Comparison of ENCODE assay signal across 25 mouse cellular contexts in genomic region chr10:53929722-53930500, GRCm38 (mm10).
DNase-seq lines count a peak whose midpoint lies in the region; ATAC-seq and TF ChIP-seq lines count a peak whose summit lies in the region.
"Had no signal": no experiment of that assay in that cellular context is flagged by ENCODE, and none has a peak within 500 bp of the region (broad histone marks: within the 10 kb centered on the region; RNA-seq: fewer than 3 reads in every experiment).

No protein-coding gene starts in this region.

- WGBS in liver, embryonic 12.5 days (ENCODE audit: insufficient replicate concordance) = 62% methylated on average over 4 of the region's 4 CpGs
- 64% methylated on average over 4 of the region's 4 CpGs for WGBS in liver, embryonic 11.5 days
- WGBS in intestine, embryonic 15.5 days = 61% methylated on average over 4 of the region's 4 CpGs
- WGBS in liver, embryonic 16.5 days (ENCODE audit: insufficient replicate concordance) = 50% methylated on average over 4 of the region's 4 CpGs
- WGBS in stomach, postnatal 0 days = 39% methylated on average over 4 of the region's 4 CpGs

- no peak overlapping the region for H3K4me3 ChIP-seq in liver, embryonic 12.5 days
- H3K4me3 ChIP-seq in liver, embryonic 11.5 days (ENCODE audit: low read depth, low read length) = no peak overlapping the region
- no peak overlapping the region for H3K4me3 ChIP-seq in intestine, embryonic 15.5 days (replicated peaks)
- no peak overlapping the region for H3K4me3 ChIP-seq in liver, embryonic 16.5 days (ENCODE audit: low read depth, low read length)
- H3K4me3 ChIP-seq in stomach, postnatal 0 days (ENCODE audit: low read depth, low read length) = no peak overlapping the region
- H3K4me3 ChIP-seq: embryonic facial prominence, embryonic 13.5 days; forebrain, embryonic 13.5 days; heart, embryonic 15.5 days; hindbrain, embryonic 15.5 days; kidney, embryonic 15.5 days; limb, embryonic 12.5 days; neural tube, embryonic 12.5 days had no signal

- 0 out of 2 replicates have a peak overlapping the region, but pooled peaks have one; percentile 13 for H3K27ac ChIP-seq in liver, embryonic 12.5 days
- no peak overlapping the region for H3K27ac ChIP-seq in liver, embryonic 11.5 days (ENCODE audit: low read depth, low read length)
- H3K27ac ChIP-seq in intestine, embryonic 15.5 days = no peak overlapping the region
- H3K27ac ChIP-seq in liver, embryonic 16.5 days (ENCODE audit: low read length) = peak overlapping the region; percentile 70
- peak overlapping the region; percentile 30 for H3K27ac ChIP-seq in stomach, postnatal 0 days (replicated peaks)
- H3K27ac ChIP-seq: embryonic facial prominence, embryonic 13.5 days; forebrain, embryonic 13.5 days; heart, embryonic 15.5 days; hindbrain, embryonic 15.5 days; kidney, embryonic 15.5 days; limb, embryonic 12.5 days; neural tube, embryonic 12.5 days had no signal

- H3K4me1 ChIP-seq in liver, embryonic 12.5 days = no peaks in the 10 kb centered on the region; the same call in 1 of the 2 replicates
- no peaks in the 10 kb centered on the region for H3K4me1 ChIP-seq in liver, embryonic 11.5 days (replicated peaks; ENCODE audit: control insufficient read depth, insufficient read depth, low read length)
- H3K4me1 ChIP-seq in intestine, embryonic 15.5 days (replicated peaks) = no peaks in the 10 kb centered on the region
- no peaks in the 10 kb centered on the region; the same call in 1 of the 2 replicates for H3K4me1 ChIP-seq in liver, embryonic 16.5 days (ENCODE audit: control insufficient read depth, low read depth, low read length)
- no peaks in the 10 kb centered on the region for H3K4me1 ChIP-seq in stomach, postnatal 0 days (replicated peaks; ENCODE audit: control insufficient read depth, insufficient read depth)
- H3K4me1 ChIP-seq: embryonic facial prominence, embryonic 13.5 days; forebrain, embryonic 13.5 days; hindbrain, embryonic 15.5 days; kidney, embryonic 15.5 days; limb, embryonic 12.5 days; neural tube, embryonic 12.5 days had no signal

- H3K36me3 ChIP-seq in liver, embryonic 12.5 days = peaks cover 43% of the 10 kb centered on the region
- no peaks in the 10 kb centered on the region for H3K36me3 ChIP-seq in liver, embryonic 11.5 days (ENCODE audit: control insufficient read depth, insufficient read depth, low read length)
- no peaks in the 10 kb centered on the region for H3K36me3 ChIP-seq in intestine, embryonic 15.5 days
- H3K36me3 ChIP-seq in liver, embryonic 16.5 days (ENCODE audit: control insufficient read depth, insufficient read depth) = peaks cover 19% of the 10 kb centered on the region
- no peaks in the 10 kb centered on the region for H3K36me3 ChIP-seq in stomach, postnatal 0 days (ENCODE audit: control insufficient read depth, insufficient read depth, low read length)
- H3K36me3 ChIP-seq: embryonic facial prominence, embryonic 13.5 days; heart, embryonic 15.5 days; hindbrain, embryonic 15.5 days; limb, embryonic 12.5 days; neural tube, embryonic 12.5 days had no signal

- no peak for TF ChIP-seq CTCF in stomach, postnatal 0 days (IDR thresholded peaks at IDR 0.05; ENCODE audit: low read depth)

- no peak overlapping the region for H3K9ac ChIP-seq in liver, embryonic 12.5 days
- H3K9ac ChIP-seq in liver, embryonic 11.5 days (ENCODE audit: low read depth, low read length) = no peak overlapping the region
- H3K9ac ChIP-seq in intestine, embryonic 15.5 days = no peak overlapping the region
- H3K9ac ChIP-seq in liver, embryonic 16.5 days (ENCODE audit: low read depth, low read length) = no peak overlapping the region
- 0 out of 2 replicates have a peak overlapping the region, but pooled peaks have one; percentile 4 for H3K9ac ChIP-seq in stomach, postnatal 0 days (ENCODE audit: low read length)
- H3K9ac ChIP-seq: embryonic facial prominence, embryonic 13.5 days; forebrain, embryonic 13.5 days; heart, embryonic 15.5 days; hindbrain, embryonic 15.5 days; kidney, embryonic 15.5 days; limb, embryonic 12.5 days; neural tube, embryonic 12.5 days had no signal

- TF ChIP-seq EP300 in stomach, postnatal 0 days (optimal IDR thresholded peaks at IDR 0.05) = no peak

- H3K9me3 ChIP-seq in liver, embryonic 12.5 days (replicated peaks) = no peaks in the 10 kb centered on the region
- H3K9me3 ChIP-seq in liver, embryonic 11.5 days (ENCODE audit: control insufficient read depth, low read length) = no peaks in the 10 kb centered on the region
- H3K9me3 ChIP-seq in intestine, embryonic 15.5 days = no peaks in the 10 kb centered on the region
- no peaks in the 10 kb centered on the region for H3K9me3 ChIP-seq in liver, embryonic 16.5 days (replicated peaks; ENCODE audit: control insufficient read depth, low read length)
- no peaks in the 10 kb centered on the region for H3K9me3 ChIP-seq in stomach, postnatal 0 days (ENCODE audit: control insufficient read depth, low read length)
- H3K9me3 ChIP-seq: embryonic facial prominence, embryonic 13.5 days; forebrain, embryonic 13.5 days; heart, embryonic 15.5 days; hindbrain, embryonic 15.5 days; kidney, embryonic 15.5 days; limb, embryonic 12.5 days; neural tube, embryonic 12.5 days had no signal

- no peaks in the 10 kb centered on the region for H3K27me3 ChIP-seq in liver, embryonic 12.5 days (replicated peaks)
- no peaks in the 10 kb centered on the region for H3K27me3 ChIP-seq in liver, embryonic 11.5 days (replicated peaks; ENCODE audit: control insufficient read depth, insufficient read depth, low read length)
- H3K27me3 ChIP-seq in intestine, embryonic 15.5 days (replicated peaks) = no peaks in the 10 kb centered on the region
- H3K27me3 ChIP-seq in liver, embryonic 16.5 days (ENCODE audit: control insufficient read depth, insufficient read depth, low read depth, low read length) = no peaks in the 10 kb centered on the region
- no peaks in the 10 kb centered on the region for H3K27me3 ChIP-seq in stomach, postnatal 0 days (ENCODE audit: control insufficient read depth, insufficient read depth, low read length)
- H3K27me3 ChIP-seq: embryonic facial prominence, embryonic 13.5 days; forebrain, embryonic 13.5 days; heart, embryonic 15.5 days; hindbrain, embryonic 15.5 days; kidney, embryonic 15.5 days; limb, embryonic 12.5 days; neural tube, embryonic 12.5 days had no signal

- no peak for DNase-seq in liver, embryonic 11.5 days (ENCODE audit: low spot score)
- DNase-seq in stomach, postnatal 0 days (ENCODE audit: low spot score) = peak; percentile 61
- no peak for DNase-seq in ovary, postnatal 14 days (ENCODE audit: low spot score)
- DNase-seq in spleen, postnatal 14 days (ENCODE audit: low spot score in 2 of 2) = no peak
- DNase-seq: adrenal gland, postnatal 10 days; cerebellum, adult 2 months; cerebellum, postnatal 36 days; embryo, embryonic 11 days; heart, postnatal 4 days; kidney, adult 11 months; kidney, postnatal 36 days; layer of hippocampus, postnatal 36 days; midbrain, embryonic 14.5 days; thymus, adult 18-20 months; thymus, postnatal 36 days had no signal

- ATAC-seq in liver, embryonic 12.5 days = peak; percentile 54; the same call in 1 of the 2 replicates
- ATAC-seq in liver, embryonic 11.5 days (replicated peaks; ENCODE audit: low FRiP score) = no peak
- ATAC-seq in intestine, embryonic 15.5 days = peak; percentile 80
- ATAC-seq in liver, embryonic 16.5 days (ENCODE audit: low read depth) = peak; percentile 78
- ATAC-seq in stomach, postnatal 0 days (ENCODE audit: low FRiP score, low TSS enrichment) = peak; percentile 90
- ATAC-seq: forebrain, embryonic 13.5 days had no signal

- H3K4me2 ChIP-seq in liver, embryonic 12.5 days = no peak overlapping the region
- no peak overlapping the region for H3K4me2 ChIP-seq in liver, embryonic 11.5 days
- H3K4me2 ChIP-seq in intestine, embryonic 15.5 days (replicated peaks) = no peak overlapping the region
- no peak overlapping the region; the same call in 1 of the 2 replicates for H3K4me2 ChIP-seq in liver, embryonic 16.5 days (ENCODE audit: low read depth, low read length)
- no peak overlapping the region for H3K4me2 ChIP-seq in stomach, postnatal 0 days (replicated peaks; ENCODE audit: low read depth)
- H3K4me2 ChIP-seq: embryonic facial prominence, embryonic 13.5 days; forebrain, embryonic 13.5 days; heart, embryonic 15.5 days; hindbrain, embryonic 15.5 days; kidney, embryonic 15.5 days; limb, embryonic 12.5 days; neural tube, embryonic 12.5 days had no signal

Comparison
In these comparisons a context has a peak if more than half of its experiments do, and no peak if none do; other contexts are left out.
1. H3K27ac ChIP-seq: peak in liver, embryonic 12.5 days (single experiment), liver, embryonic 16.5 days (single experiment) and stomach, postnatal 0 days (single experiment); none in liver, embryonic 11.5 days (single experiment) and intestine, embryonic 15.5 days (single experiment).